Mouse (Mus musculus): ENCODE results near the gene Gm49393.
"Not testable (repeated sequence)": the region's sequence is repeated elsewhere in the genome, so short reads cannot be mapped to it uniquely, and the experiment has no call there.

Gm49393 gene

GRCm38 (mm10) chr13:60935490-60935889, at the start of gene Gm49393:
Gene Gm49393 (minus strand): TSS chr13:60935590.
- DNase-seq (ENCODE audit: low read depth, low spot score), result not testable (repeated sequence)

DNA sequence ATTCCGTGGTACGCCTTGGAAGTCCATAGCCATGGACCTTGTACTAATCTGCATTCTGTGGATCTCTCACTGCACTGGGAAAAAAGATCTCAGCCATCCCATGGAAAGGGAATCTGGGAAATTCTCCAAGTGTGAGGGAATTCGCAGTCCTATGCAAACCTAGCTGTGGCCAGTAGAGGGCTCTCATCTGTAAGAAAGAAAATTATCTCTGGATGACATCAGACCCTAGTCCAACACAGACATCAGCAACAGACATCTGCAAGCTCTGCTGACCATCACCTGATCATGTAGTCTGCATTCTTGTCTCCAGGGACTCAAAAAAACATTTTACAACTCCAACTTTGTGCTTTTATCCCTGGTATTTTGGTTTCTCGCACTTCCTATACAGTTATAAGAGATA, 36.9 kb upstream of the Gm49393 start:
- peak; percentile 41 for DNase-seq (ENCODE audit: low read depth, low spot score)

- not testable (repeated sequence) for DNase-seq (ENCODE audit: low read depth, low spot score)
Measured at GRCm38 (mm10) chr13:60963985-60964384, 28.6 kb upstream of the Gm49393 start.

DNA sequence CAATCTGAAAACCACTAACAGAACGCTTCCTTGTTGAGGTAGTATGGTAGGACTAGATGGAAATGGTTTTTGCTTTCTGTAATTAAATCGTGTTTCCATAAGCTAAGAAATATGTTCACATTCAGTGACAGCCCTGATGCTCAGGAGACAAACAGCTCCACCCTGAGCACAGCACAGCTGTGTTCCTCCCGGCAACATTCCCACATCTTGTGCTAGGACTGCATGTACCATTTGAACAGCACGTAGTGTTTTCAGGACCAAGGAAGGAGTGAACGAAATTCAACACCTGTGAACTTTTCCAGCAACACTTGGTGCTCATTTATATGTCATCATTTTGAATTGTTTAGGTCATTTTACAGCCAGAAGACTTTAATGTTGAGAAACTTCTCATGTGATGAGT, 26.3 kb upstream of the Gm49393 start:
- no peak for DNase-seq (ENCODE audit: low read depth, low spot score)

GRCm38 (mm10) chr13:60941884-60942283, 6.5 kb upstream of the Gm49393 start, which contains the start of gene Tpbpa:
Gene Tpbpa (minus strand): TSS chr13:60941984.
- DNase-seq (ENCODE audit: low read depth, low spot score), result not testable (repeated sequence)

- no peak for DNase-seq (ENCODE audit: low read depth, low spot score)
Measured at GRCm38 (mm10) chr13:60936500-60936901, 1.1 kb upstream of the Gm49393 start, which contains the start of the genes Gm49391 and Ctla2a. Gene Gm49391 (minus strand): TSS chr13:60936571. Gene Ctla2a (minus strand): TSS chr13:60936625.

DNA sequence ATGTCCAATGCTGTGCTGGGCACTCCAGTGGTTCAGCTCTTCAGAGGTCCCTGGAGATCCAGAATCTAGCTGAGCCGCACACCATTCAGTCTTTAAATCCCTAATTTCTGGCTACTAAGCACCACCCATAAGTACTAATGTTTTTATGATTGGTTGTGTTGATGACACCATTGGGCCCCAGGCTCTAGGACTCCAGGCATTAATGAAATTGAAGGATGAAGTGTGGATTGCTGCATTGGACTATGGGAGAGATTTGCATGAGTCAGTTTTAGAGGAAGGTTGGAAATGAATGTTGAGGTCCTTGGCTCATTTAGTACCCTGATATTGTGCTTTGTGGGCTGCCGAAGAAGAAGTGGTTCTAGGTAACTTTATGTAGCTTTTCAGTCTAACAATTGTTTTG, 30.6 kb downstream of the Gm49393 start, which contains the start of gene Tpbpb:
Gene Tpbpb, minus strand, starts transcription at position 101 of the 400 bp plus-strand sequence.
- not testable (repeated sequence) for DNase-seq (ENCODE audit: low read depth, low spot score)

GRCm38 (mm10) chr13:60897328-60897727, 38.1 kb downstream of the Gm49393 start, which contains the start of gene Ctla2b:
Gene Ctla2b (minus strand): TSS chr13:60897447.
- no peak for DNase-seq (ENCODE audit: low read depth, low spot score)

DNA sequence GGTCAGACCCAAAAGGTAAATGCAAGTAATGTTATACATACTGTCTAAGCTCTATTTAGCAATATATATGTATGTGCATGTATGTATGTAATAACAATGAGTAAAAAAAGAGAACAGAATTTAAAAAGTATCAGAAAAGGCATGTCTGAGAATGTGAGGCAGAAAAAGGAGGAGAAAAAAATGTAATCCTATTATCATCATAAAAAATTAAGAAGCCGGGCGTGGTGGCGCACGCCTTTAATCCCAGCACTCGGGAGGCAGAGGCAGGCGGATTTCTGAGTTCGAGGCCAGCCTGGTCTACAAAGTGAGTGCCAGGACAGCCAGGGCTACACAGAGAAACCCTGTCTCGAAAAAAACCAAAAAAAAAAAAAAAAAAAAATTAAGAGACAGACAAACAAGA, 38.6 kb downstream of the Gm49393 start, which contains the start of gene Gm49392:
Gene Gm49392, minus strand, starts transcription at position 101 of the 400 bp plus-strand sequence.
- DNase-seq (ENCODE audit: low read depth, low spot score), result not testable (repeated sequence)

GRCm38 (mm10) chr13:60895406-60896160, 39.8 kb downstream of the Gm49393 start:
- DNase-seq (ENCODE audit: low read depth, low spot score), result no peak

GRCm38 (mm10) chr13:60892301-60892700, 43.1 kb downstream of the Gm49393 start:
- no peak for DNase-seq (ENCODE audit: low read depth, low spot score)

DNA sequence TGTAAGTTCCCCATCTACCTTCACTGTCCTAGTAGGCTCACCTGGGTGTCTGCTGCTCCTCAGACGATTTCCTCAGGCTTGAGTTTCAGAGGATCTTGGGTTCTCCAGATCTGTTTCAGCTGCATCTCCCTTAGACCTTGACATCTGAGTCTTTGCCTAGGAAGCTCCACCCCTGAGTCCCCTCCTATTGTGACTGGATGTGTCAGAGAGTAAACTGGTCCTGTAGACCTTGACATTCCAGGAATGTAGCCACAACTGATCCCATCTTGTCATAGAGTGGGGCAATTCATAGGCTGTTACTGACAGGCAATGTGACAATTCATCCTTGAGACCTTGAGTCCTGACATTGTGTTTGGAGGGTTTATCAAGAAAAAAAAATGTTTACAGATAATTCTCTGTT, 71.1 kb downstream of the Gm49393 start, which contains the start of gene 4930486L24Rik:
Gene 4930486L24Rik, minus strand, starts transcription at position 195 of the 400 bp plus-strand sequence.
- no peak for DNase-seq (ENCODE audit: low read depth, low spot score)

DNA sequence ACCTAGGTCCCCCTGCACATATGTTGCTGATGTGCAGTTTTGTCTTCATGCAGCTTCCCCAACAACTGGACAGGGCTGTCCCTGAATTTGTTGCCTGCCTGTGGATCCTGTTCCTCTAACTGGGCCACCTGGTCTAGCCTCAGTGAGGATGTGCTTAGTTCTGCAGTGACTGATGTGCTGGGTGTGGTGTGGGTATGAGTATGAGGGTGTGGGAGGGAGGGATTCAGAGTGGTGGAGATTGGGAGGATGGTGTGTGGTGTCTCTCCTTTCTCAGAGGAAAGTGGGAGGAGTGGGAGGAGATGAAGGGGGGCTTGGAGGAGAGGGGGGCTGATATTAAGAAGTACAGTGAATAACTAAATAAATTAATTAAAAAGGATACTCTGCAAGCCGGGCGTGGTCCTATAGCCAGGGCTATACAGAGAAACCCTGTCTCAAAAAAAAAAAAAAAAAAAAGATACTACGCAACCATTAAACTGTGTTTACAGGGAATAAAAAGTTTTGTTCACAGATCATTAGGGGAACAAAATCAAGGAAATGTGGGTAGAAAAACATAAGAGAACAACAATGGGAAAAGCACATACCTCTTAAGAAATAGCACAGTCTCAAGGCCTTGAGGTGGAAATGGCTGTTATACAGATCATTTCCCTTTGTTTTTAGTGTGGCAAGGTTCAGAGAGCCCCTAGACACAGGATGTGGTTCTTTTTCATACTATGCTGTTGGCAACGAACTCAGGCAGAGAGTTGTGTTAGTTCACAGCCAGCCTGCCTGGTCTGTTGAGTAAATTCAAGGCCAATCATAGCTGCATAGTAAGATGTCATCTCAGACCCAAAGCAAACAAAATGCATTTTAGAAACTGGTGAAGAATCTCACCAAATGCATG, 86.9 kb downstream of the Gm49393 start:
- DNase-seq (ENCODE audit: low read depth, low spot score), result no peak

- DNase-seq (ENCODE audit: low read depth, low spot score), result no peak
Measured at GRCm38 (mm10) chr13:60843153-60843552, 92.2 kb downstream of the Gm49393 start.

DNA sequence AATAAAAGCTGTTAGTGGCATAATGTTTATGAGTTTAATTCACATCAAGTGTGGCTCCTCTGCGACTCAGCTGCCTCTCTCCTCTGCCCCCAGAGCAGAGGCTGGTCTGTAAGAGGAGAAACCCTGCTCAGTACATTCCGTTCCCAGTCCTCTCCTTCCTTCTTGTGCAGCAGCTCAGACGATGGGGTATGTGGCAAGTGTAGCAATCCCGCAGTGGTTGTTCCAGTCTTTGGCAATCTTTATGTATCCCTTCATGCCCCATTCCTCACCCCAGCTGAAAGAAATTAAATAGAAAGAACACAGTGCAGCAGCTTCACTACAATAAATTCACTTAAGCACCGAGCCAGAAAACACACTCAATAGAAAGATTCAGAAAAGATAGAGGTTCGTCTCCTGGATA, 92.7 kb downstream of the Gm49393 start:
- DNase-seq (ENCODE audit: low read depth, low spot score), result no peak

DNA sequence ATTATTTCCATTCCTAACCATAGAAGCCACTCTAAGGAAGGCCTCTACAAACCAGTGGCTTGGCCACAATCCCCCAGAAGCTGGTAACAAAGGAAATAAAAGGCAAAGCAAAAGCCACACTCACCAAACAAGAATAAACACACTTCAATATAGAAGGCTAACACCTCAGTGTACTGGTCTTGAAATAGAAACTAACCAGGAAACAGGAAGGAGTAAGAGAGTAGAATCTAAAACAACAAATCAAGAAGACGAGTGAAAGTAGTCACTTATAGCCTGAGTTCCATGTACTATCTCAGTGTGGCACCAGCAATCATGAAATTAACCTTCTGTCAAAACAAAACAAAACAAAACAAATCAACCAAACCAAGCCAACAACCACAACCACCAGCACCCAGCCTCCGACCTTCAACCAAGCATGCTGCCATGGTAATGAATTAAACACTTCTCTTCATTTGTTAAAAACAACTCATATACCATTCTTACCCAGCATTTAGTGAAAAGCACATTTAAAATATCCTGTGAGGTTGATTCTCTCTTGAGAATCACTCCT, 96.0 kb downstream of the Gm49393 start:
- DNase-seq (ENCODE audit: low read depth, low spot score), result no peak

- DNase-seq (ENCODE audit: low read depth, low spot score), result peak; percentile 9
Measured at GRCm38 (mm10) chr13:60826052-60826451, 109.3 kb downstream of the Gm49393 start.

- DNase-seq (ENCODE audit: low read depth, low spot score), result no peak
Measured at GRCm38 (mm10) chr13:60820486-60821175, 114.8 kb downstream of the Gm49393 start.

DNA sequence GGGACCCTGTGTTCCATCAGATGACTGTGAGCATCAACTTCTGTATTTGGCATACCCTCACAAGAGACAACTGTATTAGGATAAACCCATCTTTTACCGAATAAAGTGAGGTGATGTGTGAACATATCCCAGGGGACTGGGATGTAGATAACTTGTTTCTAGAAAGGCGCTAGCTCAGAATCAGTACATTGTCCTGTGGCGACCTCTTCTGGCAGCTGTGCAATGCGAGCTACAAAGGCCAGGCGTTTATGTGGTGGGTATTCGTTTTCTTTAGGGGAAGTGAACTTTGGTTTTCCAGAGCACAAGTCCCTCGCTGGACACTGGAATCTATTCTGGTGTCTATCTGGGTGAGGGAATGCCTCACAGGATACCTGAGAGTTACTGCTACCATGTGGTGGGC, 115.9 kb downstream of the Gm49393 start:
- DNase-seq (ENCODE audit: low read depth, low spot score), result peak; percentile 49

- no peak for DNase-seq (ENCODE audit: low read depth, low spot score)
Measured at GRCm38 (mm10) chr13:60813722-60814121, 121.7 kb downstream of the Gm49393 start.

GRCm38 (mm10) chr13:60812768-60813167, 122.6 kb downstream of the Gm49393 start:
- no peak for DNase-seq (ENCODE audit: low read depth, low spot score)
